Mouse (Mus musculus) left cerebral cortex, adult 9 months (tissue): ENCODE measurements at regions not wholly inside any gene's neighbourhood (a gene's known extent, or its start where the extent isn't known, plus 50 kb on each side); places are given as distances from the start of the nearest gene placed in this dataset.
"Not testable (repeated sequence)": the region's sequence is repeated elsewhere in the genome, so short reads cannot be mapped to it uniquely, and the experiment has no call there.

ENCODE experiments used
- DNase-seq, 2 experiments: peaks; one replicate each; pipeline ENCODE4 v3.0.0; 2022; ENCODE audit warnings: low spot score in 2 of 2

- DNase-seq, result no peak
Measured at GRCm38 (mm10) chr11:93653401-93653800, 232.2 kb downstream of the Utp18 start.

- DNase-seq, result not testable (repeated sequence)
Measured at GRCm38 (mm10) chr11:93651966-93652365, 233.6 kb downstream of the Utp18 start.
